Mouse (Mus musculus) lung, embryonic 15.5 days (tissue): ENCODE results near the gene Mmp27. TPM values are rescaled to one million over a fixed set of nuclear protein-coding genes. Genes with fewer than 3 reads are reported as not detected.

Source experiments
- ATAC-seq: fragments of 200-750 bp; cut with Nextera tagmentation; 2 replicates; pipeline ENCODE4 v1.8.0; 2017; ENCODE audit warnings: moderate number of reproducible peaks, borderline replicate concordance; ENCODE audit not compliant: low FRiP score, low TSS enrichment; ENCODE audit errors: extremely low read depth
- H3K27ac ChIP-seq: fragments of 300-500 bp; sonication (generic); 2 replicates; pipeline ENCODE4 v1.5.1; 2015; ENCODE audit warnings: moderate library complexity, mild to moderate bottlenecking, inconsistent platforms
- H3K27me3 ChIP-seq: fragments of 300-500 bp; sonication (generic); 2 replicates; pipeline ENCODE4 v1.6.1; 2015; ENCODE audit warnings: inconsistent platforms
- H3K36me3 ChIP-seq: fragments of 300-500 bp; sonication (generic); 2 replicates; pipeline ENCODE4 v1.6.1; 2015; ENCODE audit warnings: inconsistent platforms
- H3K4me1 ChIP-seq: fragments of 300-500 bp; sonication (generic); 2 replicates; pipeline ENCODE4 v1.6.1; 2015; ENCODE audit warnings: inconsistent platforms
- H3K4me2 ChIP-seq: fragments of 300-500 bp; sonication (generic); 2 replicates; pipeline ENCODE4 v1.6.1; 2015; ENCODE audit warnings: inconsistent platforms, mild to moderate bottlenecking, moderate library complexity
- H3K4me3 ChIP-seq: fragments of 300-500 bp; sonication (generic); 2 replicates; pipeline ENCODE4 v1.5.1; 2015; ENCODE audit warnings: mild to moderate bottlenecking, inconsistent platforms
- H3K9ac ChIP-seq: fragments of 300-500 bp; sonication (generic); 2 replicates; pipeline ENCODE4 v1.6.1; 2015; ENCODE audit warnings: inconsistent platforms
- H3K9me3 ChIP-seq: fragments of 300-500 bp; sonication (generic); 2 replicates; pipeline ENCODE4 v1.6.1; 2016; ENCODE audit warnings: inconsistent platforms
- WGBS: fragments of 180-500 bp; shearing (Covaris S2); methylation state at CpG from one replicate; pipeline ENCODE4 v1.1.7; 2015; 5-methylcytosine and 5-hydroxymethylcytosine counted together
- polyA plus RNA-seq: library from polyadenylated mRNA; unstranded; fragments of >200 nt; fragmentation: Nextera tagmentation; extraction: Ambion mirVana; gene quantifications from 2 replicates; pipeline ENCODE4 v1.2.1, GENCODE M21; 2015

The Mmp27 gene
- polyA plus RNA-seq, 1 experiment from 2014 or later, result 0.11 TPM

GRCm38 (mm10) chr9:7605638-7606037, 34.4 kb downstream of the Mmp27 start:
- WGBS, result 87% methylated on average over 12 of the region's 12 CpGs
- Histone ChIP-seq H3K4me2 (no peak overlapping the region), H3K9ac (no peak overlapping the region), H3K4me1 (no peaks in the 10 kb centered on the region), H3K36me3 (no peaks in the 10 kb centered on the region), H3K9me3 (no peaks in the 10 kb centered on the region), H3K27ac (no peak overlapping the region), H3K4me3 (no peak overlapping the region), H3K27me3 (no peaks in the 10 kb centered on the region)
- ATAC-seq, result no peak

GRCm38 (mm10) chr9:7622582-7622981, 51.4 kb downstream of the Mmp27 start:
- Histone ChIP-seq H3K36me3 (no peaks in the 10 kb centered on the region), H3K9ac (no peak overlapping the region), H3K4me3 (no peak overlapping the region), H3K27me3 (no peaks in the 10 kb centered on the region), H3K27ac (no peak overlapping the region), H3K4me1 (no peaks in the 10 kb centered on the region), H3K9me3 (no peaks in the 10 kb centered on the region), H3K4me2 (no peak overlapping the region)
- no peak for ATAC-seq
- WGBS, result 73% methylated on average over 3 of the region's 3 CpGs

- no peaks in the 10 kb centered on the region for H3K27me3 ChIP-seq
- H3K4me2 ChIP-seq, result no peak within 1 kb of the TSS
- no peaks in the 10 kb centered on the region for H3K36me3 ChIP-seq
- no peaks in the 10 kb centered on the region for H3K9me3 ChIP-seq
- no peaks in the 10 kb centered on the region for H3K4me1 ChIP-seq
- no peak within 1 kb of the TSS for H3K27ac ChIP-seq
- no peak for ATAC-seq
- no peak within 1 kb of the TSS for H3K9ac ChIP-seq
- H3K4me3 ChIP-seq, result no peak within 1 kb of the TSS
These were observed 56.7 kb downstream of the Mmp27 start, which contains the start of gene Mmp20 for GRCm38 (mm10) chr9:7627931-7628330. Mmp20 (plus strand) TSS chr9:7628231.

Other genes with a start within 250 kb of the Mmp27 start
- gene Mmp12, start 227.0 kb upstream of the Mmp27 start, polyA plus RNA-seq, result 0.18 and 0.19 TPM in 2 replicates
- gene Mmp1b, start 183.3 kb upstream of the Mmp27 start, polyA plus RNA-seq, result not detected in 2 replicates
- gene Mmp3, start 125.6 kb upstream of the Mmp27 start, polyA plus RNA-seq, result 0.09 TPM in 1 of 2 replicates, not detected in the other
- not detected in 2 replicates for gene Mmp10, start 69.0 kb upstream of the Mmp27 start, polyA plus RNA-seq
- 1.0 and 2.0 TPM in 2 replicates for gene Mmp8, start 12.9 kb upstream of the Mmp27 start, polyA plus RNA-seq
- not detected in 2 replicates for gene Mmp20, start 56.8 kb downstream of the Mmp27 start, polyA plus RNA-seq
- 0.15 TPM in 1 of 2 replicates, not detected in the other for gene Mmp7, start 120.7 kb downstream of the Mmp27 start, polyA plus RNA-seq
- gene Tmem123, start 192.6 kb downstream of the Mmp27 start, polyA plus RNA-seq, result 131 TPM in 2 replicates